Mouse (Mus musculus) ES-Bruce4 (cell line): ENCODE results near the gene Rere.

Experiments used
- CTCF ChIP-seq: IDR thresholded peaks from one replicate; pipeline ENCODE4 v1.8.1; 2011; ENCODE audit warnings: low read depth, low read length
- EP300 ChIP-seq: IDR thresholded peaks from 2 replicates; pipeline ENCODE4 v1.6.1; 2011; ENCODE audit warnings: low read depth, low read length; ENCODE audit not compliant: insufficient read depth
- POLR2A ChIP-seq: IDR thresholded peaks from one replicate; pipeline ENCODE4 v1.8.1; 2011; ENCODE audit warnings: low read length; ENCODE audit not compliant: insufficient read depth

GRCm38 (mm10) chr4:150257252-150258204 is 23.9 kb upstream of the Rere start:
- no peak for TF ChIP-seq EP300
- no peak for TF ChIP-seq POLR2A
- peak; percentile 92 for TF ChIP-seq CTCF
